Mouse (Mus musculus): Measurements from ENCODE around the gene Fam53b.

- TF ChIP-seq POLR2A (IDR thresholded peaks at IDR 0.05; ENCODE audit: low read depth, low read length) = no peak
- TF ChIP-seq CTCF (IDR thresholded peaks at IDR 0.05; ENCODE audit: extremely low read depth, insufficient read depth, insufficient read length, insufficient replicate concordance) = no peak
These were observed 48.7 kb downstream of the Fam53b start for GRCm38 (mm10) chr7:132764896-132765491.
